Mouse (Mus musculus) G1E (cell line): Measurements from ENCODE around the gene Tgfbr3. TPM values are rescaled to one million over a fixed set of nuclear protein-coding genes. Genes with fewer than 3 reads are reported as not detected.

Source experiments
- ATAC-seq: 2 replicates; pipeline ENCODE4 v1.8.0; 2016; ENCODE audit warnings: mild to moderate bottlenecking; ENCODE audit not compliant: insufficient number of reproducible peaks, poor library complexity, low FRiP score, severe bottlenecking; ENCODE audit errors: extremely low read depth
- DNase-seq: peaks from one replicate; pipeline ENCODE4 v3.0.0; 2012; ENCODE audit warnings: low spot score
- H3K27me3 ChIP-seq: 2 replicates; pipeline ENCODE4 v1.6.1; 2012; ENCODE audit warnings: mild to moderate bottlenecking, low read length, inconsistent platforms; ENCODE audit not compliant: insufficient read depth
- H3K36me3 ChIP-seq: replicated peaks from 2 replicates; pipeline ENCODE3; 2012; ENCODE audit warnings: mild to moderate bottlenecking, inconsistent platforms
- H3K4me1 ChIP-seq: 2 replicates; pipeline ENCODE4 v1.6.1; 2012; ENCODE audit warnings: low read depth, low read length, inconsistent platforms, mixed read lengths; ENCODE audit not compliant: insufficient read depth
- H3K4me3 ChIP-seq: 2 replicates; pipeline ENCODE4 v1.5.1; 2012; ENCODE audit warnings: low read depth, mild to moderate bottlenecking, inconsistent platforms, low read length, moderate library complexity, mixed read lengths
- H3K9me3 ChIP-seq: replicated peaks from 2 replicates; pipeline ENCODE4 v1.6.1; 2012; ENCODE audit warnings: inconsistent platforms
- CTCF ChIP-seq: IDR thresholded peaks from 2 replicates; pipeline ENCODE4 v1.5.1; 2012; ENCODE audit warnings: low read depth, low read length, inconsistent platforms, mixed read lengths
- GATA1 ChIP-seq: IDR thresholded peaks from 2 replicates; pipeline ENCODE4 v1.6.1; 2012; ENCODE audit warnings: borderline replicate concordance, low read length, inconsistent platforms, mixed read lengths
- GATA2 ChIP-seq: IDR thresholded peaks from 2 replicates; pipeline ENCODE4 v1.6.1; 2012; ENCODE audit warnings: low read depth, low read length, inconsistent platforms, borderline replicate concordance
- POLR2AphosphoS5 ChIP-seq: IDR thresholded peaks from 2 replicates; pipeline ENCODE4 v1.6.1; 2012; ENCODE audit warnings: low read depth, low read length, inconsistent platforms; ENCODE audit not compliant: insufficient replicate concordance
- TAL1 ChIP-seq: conservative IDR thresholded peaks from 2 replicates; pipeline ENCODE4 v1.6.1; 2012; ENCODE audit warnings: low read depth, low read length, inconsistent platforms, mixed read lengths
- polyA plus RNA-seq: library from polyadenylated mRNA; stranded (reverse); fragments of >175 nt; gene quantifications from 2 replicates; pipeline ENCODE4 v1.2.3, GENCODE M21; 2012
- total RNA-seq, 2 experiments: library from RNA; stranded (forward) in 1 of 2; stranded (reverse) in 1 of 2; fragments of 200-1000 nt in 1 of 2; fragments of >200 nt in 1 of 2; fragmentation: Nextera tagmentation in 1 of 2; gene quantifications; 2 replicates each; pipeline ENCODE4 v1.2.3; 2014 to 2017

The Tgfbr3 gene
- total and polyA plus RNA-seq, 3 experiments = 0.05 TPM; not detected in 2

DNA sequence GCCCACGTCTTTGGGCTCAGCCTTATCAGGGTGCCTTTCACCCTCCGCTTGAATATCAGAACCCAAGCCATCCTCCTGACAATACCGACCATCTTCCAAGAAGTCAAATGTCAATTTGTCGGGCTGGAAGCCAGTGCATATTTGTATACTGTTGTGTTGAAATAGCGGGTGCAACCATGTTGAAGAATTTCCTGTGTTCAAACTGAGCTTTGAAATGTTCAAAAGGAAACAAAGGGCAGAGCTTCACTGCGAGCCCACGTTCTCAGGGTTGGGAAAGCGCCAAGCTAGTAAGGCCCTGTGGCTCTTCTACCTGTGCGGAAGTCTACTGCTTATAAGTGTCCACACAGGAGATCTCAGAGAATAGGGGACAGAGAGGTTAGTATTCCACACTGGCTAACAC, 66.4 kb downstream of the Tgfbr3 start:
- Histone ChIP-seq H3K9me3 (no peaks in the 10 kb centered on the region), H3K4me3 (no peak overlapping the region), H3K4me1 (no peaks in the 10 kb centered on the region), H3K27me3 (no peaks in the 10 kb centered on the region), H3K36me3 (no peaks in the 10 kb centered on the region)
- no peak for TF ChIP-seq GATA2
- TF ChIP-seq POLR2AphosphoS5 = no peak
- TF ChIP-seq GATA1 = no peak
- no peak for TF ChIP-seq TAL1
- no peak for TF ChIP-seq CTCF
- ATAC-seq (no peak), DNase-seq (no peak)

GRCm38 (mm10) chr5:107222670-107223005, 66.8 kb downstream of the Tgfbr3 start:
- Histone ChIP-seq H3K4me3 (no peak overlapping the region), H3K36me3 (no peaks in the 10 kb centered on the region), H3K9me3 (no peaks in the 10 kb centered on the region), H3K4me1 (no peaks in the 10 kb centered on the region), H3K27me3 (no peaks in the 10 kb centered on the region)
- ATAC-seq (no peak), DNase-seq (no peak)
- no peak for TF ChIP-seq CTCF
- TF ChIP-seq TAL1 = no peak
- no peak for TF ChIP-seq GATA1
- TF ChIP-seq POLR2AphosphoS5 = no peak

GRCm38 (mm10) chr5:107221892-107222669, 67.3 kb downstream of the Tgfbr3 start:
- Histone ChIP-seq H3K4me3 (no peak overlapping the region), H3K9me3 (no peaks in the 10 kb centered on the region), H3K4me1 (no peaks in the 10 kb centered on the region), H3K36me3 (no peaks in the 10 kb centered on the region), H3K27me3 (no peaks in the 10 kb centered on the region)
- no peak for DNase-seq
- no peak for ATAC-seq
- TF ChIP-seq GATA1 (no peak), TAL1 (no peak), GATA2 (no peak), CTCF (no peak), POLR2AphosphoS5 (no peak)

GRCm38 (mm10) chr5:107220936-107221335, 68.5 kb downstream of the Tgfbr3 start:
- DNase-seq (no peak), ATAC-seq (no peak)
- no peak for TF ChIP-seq POLR2AphosphoS5
- no peak for TF ChIP-seq GATA1
- TF ChIP-seq TAL1 = no peak
- no peak for TF ChIP-seq GATA2
- TF ChIP-seq CTCF = no peak
- Histone ChIP-seq H3K9me3 (no peaks in the 10 kb centered on the region), H3K27me3 (no peaks in the 10 kb centered on the region), H3K4me3 (no peak overlapping the region), H3K36me3 (no peaks in the 10 kb centered on the region), H3K4me1 (no peaks in the 10 kb centered on the region)

GRCm38 (mm10) chr5:107219883-107220282, 69.5 kb downstream of the Tgfbr3 start:
- TF ChIP-seq POLR2AphosphoS5 (no peak), TAL1 (no peak), CTCF (no peak), GATA2 (no peak), GATA1 (no peak)
- Histone ChIP-seq H3K4me3 (no peak overlapping the region), H3K4me1 (no peaks in the 10 kb centered on the region), H3K36me3 (no peaks in the 10 kb centered on the region), H3K9me3 (no peaks in the 10 kb centered on the region), H3K27me3 (no peaks in the 10 kb centered on the region)
- ATAC-seq = no peak
- no peak for DNase-seq

DNA sequence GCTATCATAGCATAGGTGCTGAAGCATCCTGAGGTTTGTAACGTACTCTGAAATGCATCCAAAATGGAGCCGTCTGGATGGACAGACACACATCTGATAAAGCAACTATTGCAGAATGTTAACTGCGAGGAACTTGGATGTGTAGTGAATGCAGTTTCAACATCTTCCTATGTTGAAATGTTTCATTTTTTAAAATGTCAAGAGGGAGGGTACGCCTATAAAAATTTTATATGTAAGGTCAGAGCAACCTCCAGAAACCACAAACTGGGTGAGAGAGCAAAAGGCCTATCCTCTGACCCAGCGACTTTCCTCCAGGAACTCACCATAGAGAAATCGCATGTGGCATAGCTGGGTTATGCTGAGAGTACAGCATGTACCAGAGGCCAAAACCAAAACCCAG, 70.1 kb downstream of the Tgfbr3 start:
- no peaks in the 10 kb centered on the region for H3K27me3 ChIP-seq
- no peak for TF ChIP-seq GATA1
- no peak for TF ChIP-seq GATA2
- TF ChIP-seq POLR2AphosphoS5 = no peak
- no peak for TF ChIP-seq TAL1
- TF ChIP-seq CTCF = no peak
- H3K9me3 ChIP-seq = no peaks in the 10 kb centered on the region
- H3K4me3 ChIP-seq = no peak overlapping the region
- DNase-seq = no peak
- H3K36me3 ChIP-seq = no peaks in the 10 kb centered on the region
- no peaks in the 10 kb centered on the region for H3K4me1 ChIP-seq
- ATAC-seq = no peak
